Comparison of ENCODE assay signal across 8 mouse cellular contexts in genomic region chr2:180171522-180172070, GRCm38 (mm10). TPM values are rescaled to one million over a fixed set of nuclear protein-coding genes. Genes with fewer than 3 reads are reported as not detected.
A peak's percentile ranks its signal among the peaks of the same experiment; 100 is the strongest.
DNase-seq lines count a peak whose midpoint lies in the region; ATAC-seq lines count a peak whose summit lies in the region.

No protein-coding gene starts in this region.

- under 1% methylated on average over 76 of the region's 80 CpGs for WGBS in hindbrain, embryonic 12.5 days

- H3K9ac ChIP-seq in hindbrain, embryonic 12.5 days = peak overlapping the region; percentile 98

- H3K36me3 ChIP-seq in hindbrain, embryonic 12.5 days = peaks cover 37% of the 10 kb centered on the region

- H3K4me1 ChIP-seq in hindbrain, embryonic 12.5 days = peaks cover 16% of the 10 kb centered on the region

- no peaks in the 10 kb centered on the region for H3K27me3 ChIP-seq in hindbrain, embryonic 12.5 days

- peak overlapping the region; percentile 99 for H3K4me2 ChIP-seq in hindbrain, embryonic 12.5 days (replicated peaks)

- H3K9me3 ChIP-seq in hindbrain, embryonic 12.5 days (replicated peaks) = no peaks in the 10 kb centered on the region

- H3K27ac ChIP-seq in hindbrain, embryonic 12.5 days = peak overlapping the region; percentile 93

- intact Hi-C loops in left cerebral cortex, postnatal 36 days (cut with DNase I) = no loop called here

- peak overlapping the region; percentile 98 for H3K4me3 ChIP-seq in hindbrain, embryonic 12.5 days

- no peak for DNase-seq in frontal cortex, adult 2 months (ENCODE audit: extremely low spot score in 1 of 2, low spot score in 1 of 2)
- peak; percentile 53 for DNase-seq in right cerebral cortex, postnatal 4 days
- no peak for DNase-seq in right cerebral cortex, adult 18-20 months
- DNase-seq in left cerebral cortex, postnatal 36 days (ENCODE audit: low spot score in 2 of 2) = no peak
- no peak for DNase-seq in adrenal gland, adult (ENCODE audit: inconsistent age in 2 of 2, low spot score in 1 of 2)

- ATAC-seq in frontal cortex, adult (ENCODE audit: low TSS enrichment) = peak; percentile 89
- peak; percentile 68 for ATAC-seq in hindbrain, embryonic 12.5 days (ENCODE audit: low FRiP score)
- peak; percentile 29 for ATAC-seq in megakaryocyte progenitor cell, adult 5-6 weeks (replicated peaks; ENCODE audit: poor library complexity)

RNA-seq across cellular contexts. Expression of gene Adrm1, which starts 0.3 kb away (rescaled TPM):
- 94.8 and 102 TPM in 2 replicates for polyA plus RNA-seq in frontal cortex, adult 2 months (2012; rRNA removed)
- polyA plus RNA-seq in hindbrain, embryonic 12.5 days (2016; fragmentation: Nextera tagmentation; extraction: Ambion mirVana) = 198 and 200 TPM in 2 replicates
- 67.6 and 85.2 TPM in 2 replicates for total RNA-seq in megakaryocyte progenitor cell, adult 5-6 weeks (2015)
- total RNA-seq in megakaryocyte progenitor cell, adult 5-6 weeks (2017) = 52.9 and 84.5 TPM in 2 replicates
- total RNA-seq in left cerebral cortex, postnatal 36 days (2021) = 100 to 1,000 TPM in 1 of 2 experiments, 10 to 100 TPM in 1; 95.4 to 105 TPM

RNA-seq across cellular contexts. Expression of gene Osbpl2, which starts 52.5 kb away (rescaled TPM):
- 48.7 and 51.3 TPM in 2 replicates for polyA plus RNA-seq in frontal cortex, adult 2 months (2012; rRNA removed)
- polyA plus RNA-seq in hindbrain, embryonic 12.5 days (2016; fragmentation: Nextera tagmentation; extraction: Ambion mirVana) = 52.2 and 53.8 TPM in 2 replicates
- total RNA-seq in megakaryocyte progenitor cell, adult 5-6 weeks (2015) = 20.0 and 22.2 TPM in 2 replicates
- total RNA-seq in megakaryocyte progenitor cell, adult 5-6 weeks (2017) = 35.8 and 40.8 TPM in 2 replicates
- 10 to 100 TPM; 44.2 to 50.4 TPM for total RNA-seq in left cerebral cortex, postnatal 36 days (2021)

RNA-seq across cellular contexts. Expression of gene Lama5, which starts 54.1 kb away (rescaled TPM):
- polyA plus RNA-seq in frontal cortex, adult 2 months (2012; rRNA removed) = 15.9 TPM in 2 replicates
- polyA plus RNA-seq in hindbrain, embryonic 12.5 days (2016; fragmentation: Nextera tagmentation; extraction: Ambion mirVana) = 5.8 and 8.7 TPM in 2 replicates
- 0.07 and 2.1 TPM in 2 replicates for total RNA-seq in megakaryocyte progenitor cell, adult 5-6 weeks (2015)
- total RNA-seq in megakaryocyte progenitor cell, adult 5-6 weeks (2017) = 0.03 and 0.08 TPM in 2 replicates
- total RNA-seq in left cerebral cortex, postnatal 36 days (2021) = 1 to 10 TPM; 6.3 to 7.2 TPM

Comparison
In these comparisons a context has a peak if more than half of its experiments do, and no peak if none do; other contexts are left out.
1. ATAC-seq: peak in every context shown above with its lines; median percentile 89 in frontal cortex, adult; 68 in hindbrain, embryonic 12.5 days; 29 in megakaryocyte progenitor cell, adult 5-6 weeks.